Mouse (Mus musculus) cerebellum, postnatal 4 days (tissue): ENCODE measurements around the gene Vmn1r71.
"Not testable (repeated sequence)": the region's sequence is repeated elsewhere in the genome, so short reads cannot be mapped to it uniquely, and the experiment has no call there.

Experiments used
- DNase-seq, 2 experiments: peaks; one replicate each; pipeline ENCODE4 v3.0.0; 2022; ENCODE audit warnings: low spot score in 2 of 2, mixed read lengths in 1 of 2

Vmn1r71 gene

GRCm38 (mm10) chr7:10754264-10754663 is at the start of gene Vmn1r71:
Gene Vmn1r71, minus strand, starts transcription at chr7:10754364.
- DNase-seq = no peak

GRCm38 (mm10) chr7:10757551-10757950 is 3.4 kb upstream of the Vmn1r71 start:
- not testable (repeated sequence) for DNase-seq
